Mouse (Mus musculus): Measurements from ENCODE around the gene Loxl3. TPM values are rescaled to one million over a fixed set of nuclear protein-coding genes. Genes with fewer than 3 reads are reported as not detected.

Loxl3 gene
- total and polyA plus RNA-seq, 2 experiments from 2014 or later = 4.7 to 7.3 TPM

DNA sequence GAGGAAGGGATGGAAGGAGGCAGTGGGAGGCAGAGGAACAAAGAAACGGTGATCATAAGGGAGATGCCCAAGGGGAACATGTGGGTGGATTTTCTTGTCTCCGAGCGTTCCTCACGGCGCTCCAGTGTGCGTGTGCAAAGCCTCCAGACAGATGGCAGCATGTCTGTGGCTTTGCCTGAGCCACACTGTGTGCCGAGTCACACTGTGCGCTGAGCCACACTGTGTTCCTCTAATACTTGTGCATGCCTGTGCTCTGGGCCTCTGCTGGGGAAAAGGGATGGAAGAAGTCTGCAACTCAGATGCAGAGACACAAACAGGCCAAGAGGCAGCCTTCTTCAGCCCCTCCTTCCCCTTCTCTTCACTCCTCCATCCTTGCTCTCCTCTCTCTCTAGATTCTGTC is 6.7 kb upstream of the Loxl3 start:
- H3K4me3 ChIP-seq (ENCODE audit: low read depth, low read length) = no peak overlapping the region
- no peak overlapping the region for H3K4me2 ChIP-seq (ENCODE audit: low read depth, low read length, poor library complexity, severe bottlenecking)
- ATAC-seq (ENCODE audit: low FRiP score) (no peak), DNase-seq (ENCODE audit: low spot score) (no peak)
- 67% methylated on average over 8 of the region's 8 CpGs for WGBS
- peaks cover 16% of the 10 kb centered on the region for H3K27me3 ChIP-seq (ENCODE audit: insufficient read depth, low read length)
- H3K4me1 ChIP-seq (ENCODE audit: insufficient read depth, low read length) = no peaks in the 10 kb centered on the region
- no peak for TF ChIP-seq CTCF (IDR thresholded peaks at IDR 0.05)
- no peaks in the 10 kb centered on the region for H3K9me3 ChIP-seq (ENCODE audit: low read length)
- H3K27ac ChIP-seq (ENCODE audit: low read depth, low read length) = no peak overlapping the region
- no peak overlapping the region for H3K9ac ChIP-seq (replicated peaks; ENCODE audit: low read length, poor library complexity, severe bottlenecking)
- no peaks in the 10 kb centered on the region for H3K36me3 ChIP-seq (ENCODE audit: insufficient read depth, low read length)

DNA sequence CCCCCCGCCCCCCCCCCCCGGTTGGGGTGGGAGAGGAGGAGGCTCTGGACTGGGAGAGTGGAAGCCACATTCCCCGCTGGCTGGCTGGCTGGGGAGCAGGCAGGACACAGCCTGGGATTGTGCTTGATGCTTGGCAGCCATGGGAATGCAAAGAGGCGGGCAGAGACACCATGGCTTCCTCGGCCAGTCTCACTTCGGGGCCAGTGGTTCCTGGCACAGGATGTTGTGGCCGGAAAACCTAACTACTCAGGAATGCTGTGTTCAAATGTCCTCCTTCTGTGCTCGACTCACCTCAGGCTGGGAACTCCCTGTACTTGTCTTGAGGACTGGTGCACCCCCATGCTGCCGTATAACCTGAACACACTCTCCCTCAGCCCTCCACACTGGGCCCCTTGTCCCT is 6.3 kb upstream of the Loxl3 start:
- Histone ChIP-seq H3K36me3 (ENCODE audit: insufficient read depth, low read length) (no peaks in the 10 kb centered on the region), H3K9ac (replicated peaks; ENCODE audit: low read length, poor library complexity, severe bottlenecking) (no peak overlapping the region), H3K4me2 (ENCODE audit: low read depth, low read length, poor library complexity, severe bottlenecking) (no peak overlapping the region), H3K4me1 (ENCODE audit: insufficient read depth, low read length) (no peaks in the 10 kb centered on the region), H3K27ac (ENCODE audit: low read depth, low read length) (no peak overlapping the region), H3K9me3 (ENCODE audit: low read length) (no peaks in the 10 kb centered on the region), H3K4me3 (ENCODE audit: low read depth, low read length) (no peak overlapping the region), H3K27me3 (ENCODE audit: insufficient read depth, low read length) (peaks cover 18% of the 10 kb centered on the region)
- ATAC-seq (ENCODE audit: low FRiP score) = no peak
- no peak for DNase-seq (ENCODE audit: low spot score)
- no peak for TF ChIP-seq CTCF (IDR thresholded peaks at IDR 0.05)
- WGBS = 75% methylated on average over 7 of the region's 9 CpGs

DNA sequence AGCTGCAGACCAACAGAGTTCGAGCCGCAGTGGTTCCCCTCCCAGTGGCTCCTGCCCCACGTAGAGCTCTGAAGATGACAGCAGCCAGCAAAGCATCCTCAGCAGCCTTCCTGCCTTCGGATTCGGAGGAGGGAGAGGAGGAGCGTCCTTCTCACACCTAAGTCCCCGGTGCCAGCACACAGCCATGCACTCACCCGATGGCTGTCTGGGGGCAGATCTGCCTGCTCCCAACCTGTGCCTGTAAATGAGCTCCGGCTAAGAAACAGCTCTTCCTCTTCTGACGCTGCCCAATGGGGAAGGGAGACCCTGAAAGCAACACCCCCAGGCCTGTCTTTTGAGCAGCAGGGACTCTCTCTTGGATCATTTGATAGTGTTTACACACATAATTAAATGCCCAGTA is 4.2 kb upstream of the Loxl3 start:
- peaks cover 36% of the 10 kb centered on the region for H3K27me3 ChIP-seq (ENCODE audit: insufficient read depth, low read length)
- H3K27ac ChIP-seq (ENCODE audit: low read depth, low read length) = no peak overlapping the region
- H3K9me3 ChIP-seq (ENCODE audit: low read length) = no peaks in the 10 kb centered on the region
- H3K4me2 ChIP-seq (ENCODE audit: low read depth, low read length, poor library complexity, severe bottlenecking) = no peak overlapping the region
- 23% methylated on average over 10 of the region's 10 CpGs for WGBS
- H3K36me3 ChIP-seq (ENCODE audit: insufficient read depth, low read length) = no peaks in the 10 kb centered on the region
- H3K4me3 ChIP-seq (ENCODE audit: low read depth, low read length) = no peak overlapping the region
- H3K4me1 ChIP-seq (ENCODE audit: insufficient read depth, low read length) = peaks cover 6% of the 10 kb centered on the region; the same call in 1 of the 2 replicates
- no peak for TF ChIP-seq CTCF (IDR thresholded peaks at IDR 0.05)
- no peak overlapping the region for H3K9ac ChIP-seq (replicated peaks; ENCODE audit: low read length, poor library complexity, severe bottlenecking)
- no peak for ATAC-seq (ENCODE audit: low FRiP score)
- no peak for DNase-seq (ENCODE audit: low spot score)

DNA sequence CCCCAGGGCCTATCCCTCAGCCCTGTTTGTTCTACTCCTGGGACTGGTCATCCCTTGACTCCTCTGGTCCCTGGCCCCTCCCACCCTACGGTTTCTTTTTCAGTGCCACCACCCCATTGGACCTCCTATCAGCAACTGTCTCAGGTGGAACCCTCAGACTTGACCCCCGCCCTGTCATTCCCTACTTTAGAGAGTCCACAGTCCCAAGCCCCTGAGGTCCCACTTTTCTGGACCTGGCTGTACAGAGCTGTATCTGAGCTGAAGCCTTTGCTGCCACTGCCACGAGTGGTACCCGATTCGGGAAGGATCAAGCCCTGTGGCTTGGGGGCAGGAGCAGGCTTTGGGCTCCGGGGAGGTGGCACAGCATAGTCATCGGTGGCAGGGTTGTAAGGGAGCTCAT is 2.9 kb upstream of the Loxl3 start:
- H3K27me3 ChIP-seq (ENCODE audit: insufficient read depth, low read length) = peaks cover 36% of the 10 kb centered on the region
- no peak overlapping the region for H3K9ac ChIP-seq (replicated peaks; ENCODE audit: low read length, poor library complexity, severe bottlenecking)
- H3K27ac ChIP-seq (ENCODE audit: low read depth, low read length) = no peak overlapping the region
- WGBS = 60% methylated on average over 7 of the region's 7 CpGs
- no peak overlapping the region for H3K4me2 ChIP-seq (ENCODE audit: low read depth, low read length, poor library complexity, severe bottlenecking)
- no peak overlapping the region for H3K4me3 ChIP-seq (ENCODE audit: low read depth, low read length)
- H3K36me3 ChIP-seq (ENCODE audit: insufficient read depth, low read length) = no peaks in the 10 kb centered on the region
- no peak for ATAC-seq (ENCODE audit: low FRiP score)
- H3K4me1 ChIP-seq (ENCODE audit: insufficient read depth, low read length) = peaks cover 6% of the 10 kb centered on the region; the same call in 1 of the 2 replicates
- H3K9me3 ChIP-seq (ENCODE audit: low read length) = no peaks in the 10 kb centered on the region
- no peak for TF ChIP-seq CTCF (IDR thresholded peaks at IDR 0.05)
- DNase-seq (ENCODE audit: low spot score) = no peak

DNA sequence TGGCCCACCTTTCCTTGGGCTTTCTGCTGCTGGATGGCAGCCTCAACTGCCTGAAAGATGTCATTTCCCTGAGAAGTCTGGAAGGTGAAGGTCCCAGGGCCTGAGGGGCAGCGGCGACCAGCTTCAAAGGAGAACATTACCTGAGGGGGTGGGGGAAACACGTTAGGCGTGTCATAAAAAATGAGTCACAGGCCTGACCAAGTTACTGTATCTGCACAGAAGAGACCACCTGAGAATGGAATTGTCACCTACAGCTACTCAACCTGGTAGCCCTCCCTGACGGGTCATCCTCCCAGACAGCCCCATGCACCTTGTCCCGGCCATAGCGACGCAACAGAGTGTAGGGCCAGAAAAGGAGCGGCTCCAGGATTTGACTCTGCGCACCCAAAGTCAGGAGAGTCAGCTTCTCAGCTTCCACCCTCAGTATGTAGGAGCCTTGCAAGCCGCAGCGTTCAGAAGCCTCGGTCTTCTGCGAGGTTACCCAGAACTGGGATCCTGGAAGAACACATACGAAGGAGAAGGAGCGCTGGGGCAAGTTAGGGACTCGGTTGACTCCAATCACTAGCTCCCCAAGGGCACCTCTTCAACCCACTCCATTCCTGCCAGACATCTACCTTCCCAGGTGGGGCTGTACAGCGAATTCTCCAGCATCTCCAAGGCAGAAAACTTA is 1.9 kb upstream of the Loxl3 start:
- Histone ChIP-seq H3K4me3 (ENCODE audit: low read depth, low read length) (peak overlapping the region; percentile 43), H3K4me2 (ENCODE audit: low read depth, low read length, poor library complexity, severe bottlenecking) (peak overlapping the region; percentile 76), H3K9me3 (ENCODE audit: low read length) (no peaks in the 10 kb centered on the region), H3K27me3 (ENCODE audit: insufficient read depth, low read length) (peaks cover 36% of the 10 kb centered on the region), H3K27ac (ENCODE audit: low read depth, low read length) (no peak overlapping the region), H3K4me1 (ENCODE audit: insufficient read depth, low read length) (peaks cover 6% of the 10 kb centered on the region; the same call in 1 of the 2 replicates), H3K36me3 (ENCODE audit: insufficient read depth, low read length) (no peaks in the 10 kb centered on the region), H3K9ac (replicated peaks; ENCODE audit: low read length, poor library complexity, severe bottlenecking) (no peak overlapping the region)
- TF ChIP-seq CTCF (IDR thresholded peaks at IDR 0.05) = no peak
- DNase-seq (ENCODE audit: low spot score) (no peak), ATAC-seq (ENCODE audit: low FRiP score) (no peak)
- WGBS = 22% methylated on average over 18 of the region's 18 CpGs

DNA sequence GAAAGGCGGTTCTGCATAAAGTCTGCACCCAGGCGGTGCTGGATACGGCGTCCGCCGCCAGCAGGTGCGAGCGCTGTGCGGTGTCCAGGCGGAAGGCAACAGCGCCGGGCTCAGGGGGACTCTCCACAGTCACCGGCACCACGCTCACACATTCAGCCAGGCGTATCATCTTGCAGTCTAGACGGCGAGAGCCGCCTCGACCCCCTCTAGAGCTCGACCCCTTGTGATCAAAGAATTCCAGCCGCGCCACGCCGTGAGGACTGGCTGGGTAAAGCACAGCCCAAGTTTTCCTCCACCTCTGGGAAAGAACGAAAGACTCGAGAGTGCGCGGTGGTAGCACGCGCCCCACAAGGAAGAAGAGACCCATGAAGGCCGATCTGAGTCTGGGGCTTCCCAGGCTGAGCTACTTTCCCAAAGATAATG is 1.2 kb upstream of the Loxl3 start:
- Histone ChIP-seq H3K9me3 (ENCODE audit: low read length) (no peaks in the 10 kb centered on the region), H3K4me3 (ENCODE audit: low read depth, low read length) (peak overlapping the region; percentile 43), H3K36me3 (ENCODE audit: insufficient read depth, low read length) (no peaks in the 10 kb centered on the region), H3K27ac (ENCODE audit: low read depth, low read length) (no peak overlapping the region), H3K9ac (replicated peaks; ENCODE audit: low read length, poor library complexity, severe bottlenecking) (peak overlapping the region; percentile 42; the same call in 1 of the 2 replicates), H3K27me3 (ENCODE audit: insufficient read depth, low read length) (peaks cover 36% of the 10 kb centered on the region), H3K4me1 (ENCODE audit: insufficient read depth, low read length) (peaks cover 6% of the 10 kb centered on the region; the same call in 1 of the 2 replicates), H3K4me2 (ENCODE audit: low read depth, low read length, poor library complexity, severe bottlenecking) (peak overlapping the region; percentile 76)
- WGBS = under 1% methylated on average over 31 of the region's 31 CpGs
- DNase-seq (ENCODE audit: low spot score) (peak; percentile 14), ATAC-seq (ENCODE audit: low FRiP score) (peak; percentile 44)
- TF ChIP-seq CTCF (IDR thresholded peaks at IDR 0.05) = peak; percentile 26; the same call in 1 of the 2 replicates

All from midbrain, postnatal 0 days (tissue).